Mouse (Mus musculus) liver, embryonic 12.5 days (tissue): ENCODE measurements around the gene Rpl18a. TPM values are rescaled to one million over a fixed set of nuclear protein-coding genes. Genes with fewer than 3 reads are reported as not detected.

Experiments
- ATAC-seq: fragments of 200-750 bp; cut with Nextera tagmentation; 2 replicates; pipeline ENCODE4 v1.8.0; 2017; ENCODE audit warnings: moderate number of reproducible peaks, mild to moderate bottlenecking, moderate library complexity
- H3K27ac ChIP-seq: fragments of 300-500 bp; sonication (generic); 2 replicates; pipeline ENCODE4 v1.5.1; 2016; ENCODE audit warnings: mild to moderate bottlenecking
- H3K27me3 ChIP-seq: fragments of 300-500 bp; sonication (generic); replicated peaks from 2 replicates; pipeline ENCODE4 v1.6.1; 2016; ENCODE audit warnings: mild to moderate bottlenecking, moderate library complexity
- H3K36me3 ChIP-seq: fragments of 300-500 bp; sonication (generic); 2 replicates; pipeline ENCODE4 v1.6.1; 2016; ENCODE audit warnings: mild to moderate bottlenecking, moderate library complexity
- H3K4me1 ChIP-seq: fragments of 300-500 bp; sonication (generic); 2 replicates; pipeline ENCODE4 v1.6.1; 2016
- H3K4me2 ChIP-seq: fragments of 300-500 bp; sonication (generic); 2 replicates; pipeline ENCODE4 v1.6.1; 2016; ENCODE audit warnings: mild to moderate bottlenecking, moderate library complexity
- H3K4me3 ChIP-seq: fragments of 300-500 bp; sonication (generic); 2 replicates; pipeline ENCODE4 v1.5.1; 2016; ENCODE audit warnings: mild to moderate bottlenecking, moderate library complexity
- H3K9ac ChIP-seq: fragments of 300-500 bp; sonication (generic); 2 replicates; pipeline ENCODE4 v1.6.1; 2016; ENCODE audit warnings: mild to moderate bottlenecking, moderate library complexity
- H3K9me3 ChIP-seq: fragments of 300-500 bp; sonication (generic); replicated peaks from 2 replicates; pipeline ENCODE4 v1.6.1; 2016; ENCODE audit warnings: mild to moderate bottlenecking, moderate library complexity
- WGBS: fragments of 180-500 bp; shearing (Covaris S2); methylation state at CpG from one replicate; pipeline ENCODE4 v1.1.7; 2016; ENCODE audit not compliant: insufficient replicate concordance; 5-methylcytosine and 5-hydroxymethylcytosine counted together
- polyA plus RNA-seq: library from polyadenylated mRNA; unstranded; fragments of >200 nt; fragmentation: Nextera tagmentation; extraction: Ambion mirVana; gene quantifications from 2 replicates; pipeline ENCODE4 v1.2.1, GENCODE M21; 2016

Gene Rpl18a
- polyA plus RNA-seq, 1 experiment from 2014 or later, result 3,170 TPM

GRCm38 (mm10) chr8:70920049-70920922, 23.1 kb upstream of the Rpl18a start:
- H3K27me3 ChIP-seq, result no peaks in the 10 kb centered on the region
- no peak for ATAC-seq
- no peaks in the 10 kb centered on the region for H3K9me3 ChIP-seq
- H3K9ac ChIP-seq, result no peak overlapping the region
- H3K4me1 ChIP-seq, result no peaks in the 10 kb centered on the region
- no peak overlapping the region for H3K27ac ChIP-seq
- peaks cover 44% of the 10 kb centered on the region for H3K36me3 ChIP-seq
- no peak overlapping the region for H3K4me2 ChIP-seq
- WGBS, result 71% methylated on average over 9 of the region's 9 CpGs
- H3K4me3 ChIP-seq, result no peak overlapping the region

GRCm38 (mm10) chr8:70914704-70915103, 17.5 kb upstream of the Rpl18a start:
- Histone ChIP-seq H3K27me3 (no peaks in the 10 kb centered on the region), H3K27ac (no peak overlapping the region), H3K4me2 (no peak overlapping the region), H3K9me3 (no peaks in the 10 kb centered on the region), H3K4me3 (no peak overlapping the region), H3K4me1 (peaks cover 4% of the 10 kb centered on the region; the same call in 1 of the 2 replicates), H3K36me3 (peaks cover 92% of the 10 kb centered on the region), H3K9ac (no peak overlapping the region)
- no peak for ATAC-seq
- 85% methylated on average over 17 of the region's 17 CpGs for WGBS

DNA sequence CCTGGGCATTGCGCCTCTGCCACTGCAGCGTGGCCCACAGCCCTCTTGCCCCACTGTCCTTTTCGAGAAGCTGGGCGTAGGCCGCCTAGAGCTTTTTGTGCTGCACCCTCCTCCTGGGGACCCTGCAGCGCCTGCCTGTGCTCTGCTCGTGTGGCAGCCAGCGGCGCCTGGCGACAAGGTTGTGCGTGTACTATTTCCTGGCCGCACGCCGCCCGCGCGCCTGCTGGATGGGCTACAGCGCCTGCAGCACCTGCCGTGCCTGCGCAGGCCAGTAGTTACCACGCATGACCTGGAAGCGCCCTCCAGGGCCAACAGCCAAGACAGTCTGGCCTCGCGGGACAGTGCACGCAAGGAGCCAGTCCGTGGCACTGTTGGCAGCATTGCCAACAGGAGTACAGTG, 16.3 kb upstream of the Rpl18a start:
- Histone ChIP-seq H3K9ac (no peak overlapping the region), H3K4me1 (peaks cover 4% of the 10 kb centered on the region; the same call in 1 of the 2 replicates), H3K36me3 (peaks cover 86% of the 10 kb centered on the region), H3K4me2 (no peak overlapping the region), H3K9me3 (no peaks in the 10 kb centered on the region), H3K4me3 (no peak overlapping the region), H3K27ac (no peak overlapping the region), H3K27me3 (no peaks in the 10 kb centered on the region)
- no peak for ATAC-seq
- WGBS, result 94% methylated on average over 26 of the region's 26 CpGs

- WGBS, result 91% methylated on average over 30 of the region's 30 CpGs
- H3K4me2 ChIP-seq, result no peak overlapping the region
- H3K27ac ChIP-seq, result no peak overlapping the region
- H3K9me3 ChIP-seq, result no peaks in the 10 kb centered on the region
- no peak overlapping the region for H3K4me3 ChIP-seq
- H3K27me3 ChIP-seq, result no peaks in the 10 kb centered on the region
- ATAC-seq, result no peak
- H3K36me3 ChIP-seq, result peaks cover 81% of the 10 kb centered on the region
- peaks cover 6% of the 10 kb centered on the region; the same call in 1 of the 2 replicates for H3K4me1 ChIP-seq
- H3K9ac ChIP-seq, result no peak overlapping the region
Observed at GRCm38 (mm10) chr8:70912955-70913354, 15.7 kb upstream of the Rpl18a start.

DNA sequence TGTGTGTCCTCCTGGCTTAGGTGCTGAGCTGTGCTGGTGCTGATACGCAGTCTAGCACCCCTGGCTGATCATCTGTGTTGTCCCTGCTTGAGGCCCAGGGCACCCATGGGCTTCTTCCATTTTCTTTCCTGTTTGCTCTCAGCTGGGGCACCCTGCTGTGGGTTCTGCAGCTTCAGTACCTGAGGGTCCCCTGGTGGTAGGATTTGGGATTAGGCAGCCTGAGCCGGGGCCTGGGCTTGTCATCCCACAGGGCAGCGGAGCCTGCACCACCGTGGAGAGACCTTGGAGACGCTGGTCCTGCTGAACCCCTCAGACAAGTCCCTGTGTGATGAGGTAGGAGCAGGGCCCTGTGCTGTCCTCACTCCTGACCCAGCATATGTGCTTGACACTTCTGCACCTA, 14.4 kb upstream of the Rpl18a start:
- H3K27me3 ChIP-seq, result no peaks in the 10 kb centered on the region
- H3K9ac ChIP-seq, result no peak overlapping the region
- no peak for ATAC-seq
- H3K4me2 ChIP-seq, result no peak overlapping the region
- H3K4me3 ChIP-seq, result no peak overlapping the region
- no peaks in the 10 kb centered on the region for H3K9me3 ChIP-seq
- peaks cover 67% of the 10 kb centered on the region for H3K36me3 ChIP-seq
- H3K27ac ChIP-seq, result no peak overlapping the region
- H3K4me1 ChIP-seq, result peaks cover 20% of the 10 kb centered on the region
- 88% methylated on average over 5 of the region's 5 CpGs for WGBS

DNA sequence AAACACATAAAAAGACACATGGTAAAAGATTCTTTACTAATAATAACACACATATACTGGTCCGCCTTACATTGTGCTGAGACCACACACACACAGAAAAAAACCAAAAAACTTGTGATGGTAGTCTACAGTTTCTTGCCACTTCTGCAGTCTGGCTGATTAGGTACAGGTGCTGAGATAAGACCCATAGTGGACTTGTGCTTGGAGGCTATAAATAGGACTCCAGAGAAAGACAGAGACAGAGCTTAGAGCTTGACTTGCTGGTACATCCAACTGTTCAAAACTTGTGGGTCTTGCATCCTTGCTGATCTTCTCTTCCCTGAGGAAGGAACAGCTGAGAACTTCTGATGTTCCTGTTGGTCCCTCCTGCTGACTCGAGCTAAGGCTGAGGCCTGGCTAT, 10.3 kb upstream of the Rpl18a start:
- H3K9me3 ChIP-seq, result no peaks in the 10 kb centered on the region
- ATAC-seq, result no peak
- peak overlapping the region; percentile 98 for H3K4me2 ChIP-seq
- H3K36me3 ChIP-seq, result peaks cover 26% of the 10 kb centered on the region
- peaks cover 44% of the 10 kb centered on the region for H3K4me1 ChIP-seq
- H3K4me3 ChIP-seq, result peak overlapping the region; percentile 90
- WGBS, result 48% methylated on average over 2 of the region's 2 CpGs
- peak overlapping the region; percentile 91; the same call in 1 of the 2 replicates for H3K27ac ChIP-seq
- peaks cover under 1% of the 10 kb centered on the region; the same call in 1 of the 2 replicates for H3K27me3 ChIP-seq
- no peak overlapping the region; the same call in 1 of the 2 replicates for H3K9ac ChIP-seq

- H3K9ac ChIP-seq, result peak within 1 kb of the TSS; percentile 90
- peak within 1 kb of the TSS; percentile 90 for H3K4me3 ChIP-seq
- ATAC-seq, result peak; percentile 78
- WGBS, result under 1% methylated on average over 82 of the region's 86 CpGs
- peaks cover 44% of the 10 kb centered on the region for H3K4me1 ChIP-seq
- peak within 1 kb of the TSS; percentile 91 for H3K27ac ChIP-seq
- peaks cover 6% of the 10 kb centered on the region; the same call in 1 of the 2 replicates for H3K27me3 ChIP-seq
- H3K4me2 ChIP-seq, result peak within 1 kb of the TSS; percentile 98
- H3K9me3 ChIP-seq, result no peaks in the 10 kb centered on the region
- peaks cover 12% of the 10 kb centered on the region for H3K36me3 ChIP-seq
Observed at GRCm38 (mm10) chr8:70905831-70906736, 8.9 kb upstream of the Rpl18a start, which contains the start of gene Map1s. Gene Map1s, plus strand, starts transcription at chr8:70905932.

- Histone ChIP-seq H3K27me3 (peaks cover 6% of the 10 kb centered on the region; the same call in 1 of the 2 replicates), H3K36me3 (peaks cover 6% of the 10 kb centered on the region; the same call in 1 of the 2 replicates), H3K4me1 (peaks cover 41% of the 10 kb centered on the region), H3K27ac (peak overlapping the region; percentile 91), H3K9ac (peak overlapping the region; percentile 90), H3K4me2 (peak overlapping the region; percentile 98), H3K9me3 (no peaks in the 10 kb centered on the region), H3K4me3 (peak overlapping the region; percentile 90)
- ATAC-seq, result peak; percentile 24; the same call in 1 of the 2 replicates
- WGBS, result 8% methylated on average over 8 of the region's 8 CpGs
Observed at GRCm38 (mm10) chr8:70905463-70905830, 8.2 kb upstream of the Rpl18a start.

GRCm38 (mm10) chr8:70904532-70904931, 7.3 kb upstream of the Rpl18a start:
- no peak overlapping the region for H3K4me3 ChIP-seq
- ATAC-seq, result no peak
- H3K36me3 ChIP-seq, result peaks cover 6% of the 10 kb centered on the region; the same call in 1 of the 2 replicates
- H3K27me3 ChIP-seq, result peaks cover 6% of the 10 kb centered on the region; the same call in 1 of the 2 replicates
- no peak overlapping the region for H3K9ac ChIP-seq
- no peak overlapping the region for H3K4me2 ChIP-seq
- peaks cover 41% of the 10 kb centered on the region for H3K4me1 ChIP-seq
- WGBS, result 18% methylated on average over 4 of the region's 4 CpGs
- H3K9me3 ChIP-seq, result no peaks in the 10 kb centered on the region
- H3K27ac ChIP-seq, result peak overlapping the region; percentile 91

GRCm38 (mm10) chr8:70903582-70903981, 6.4 kb upstream of the Rpl18a start:
- H3K4me2 ChIP-seq, result no peak overlapping the region
- peaks cover 6% of the 10 kb centered on the region; the same call in 1 of the 2 replicates for H3K27me3 ChIP-seq
- no peak for ATAC-seq
- no peak overlapping the region for H3K9ac ChIP-seq
- H3K9me3 ChIP-seq, result no peaks in the 10 kb centered on the region
- no peak overlapping the region for H3K4me3 ChIP-seq
- no peak overlapping the region for H3K27ac ChIP-seq
- H3K4me1 ChIP-seq, result peaks cover 47% of the 10 kb centered on the region
- H3K36me3 ChIP-seq, result no peaks in the 10 kb centered on the region

GRCm38 (mm10) chr8:70903112-70903511, 5.9 kb upstream of the Rpl18a start:
- ATAC-seq, result no peak
- WGBS, result 51% methylated on average over 4 of the region's 4 CpGs
- peaks cover 51% of the 10 kb centered on the region for H3K4me1 ChIP-seq

More at GRCm38 (mm10) chr8:70903112-70903511, 5.9 kb upstream of the Rpl18a start:
- H3K27me3 ChIP-seq, result peaks cover 6% of the 10 kb centered on the region; the same call in 1 of the 2 replicates
- no peaks in the 10 kb centered on the region for H3K36me3 ChIP-seq
- H3K27ac ChIP-seq, result no peak overlapping the region
- H3K4me2 ChIP-seq, result no peak overlapping the region
- no peaks in the 10 kb centered on the region for H3K9me3 ChIP-seq
- H3K9ac ChIP-seq, result no peak overlapping the region
- no peak overlapping the region for H3K4me3 ChIP-seq
